Mouse (Mus musculus) fibroblast of lung, adult 2 months (primary cell): ENCODE data around the gene Fbxo5.

ENCODE experiments used
- DNase-seq: peaks from one replicate; pipeline ENCODE4 v3.0.0-alpha.2; 2011; ENCODE audit warnings: low read depth

Gene Fbxo5

DNA sequence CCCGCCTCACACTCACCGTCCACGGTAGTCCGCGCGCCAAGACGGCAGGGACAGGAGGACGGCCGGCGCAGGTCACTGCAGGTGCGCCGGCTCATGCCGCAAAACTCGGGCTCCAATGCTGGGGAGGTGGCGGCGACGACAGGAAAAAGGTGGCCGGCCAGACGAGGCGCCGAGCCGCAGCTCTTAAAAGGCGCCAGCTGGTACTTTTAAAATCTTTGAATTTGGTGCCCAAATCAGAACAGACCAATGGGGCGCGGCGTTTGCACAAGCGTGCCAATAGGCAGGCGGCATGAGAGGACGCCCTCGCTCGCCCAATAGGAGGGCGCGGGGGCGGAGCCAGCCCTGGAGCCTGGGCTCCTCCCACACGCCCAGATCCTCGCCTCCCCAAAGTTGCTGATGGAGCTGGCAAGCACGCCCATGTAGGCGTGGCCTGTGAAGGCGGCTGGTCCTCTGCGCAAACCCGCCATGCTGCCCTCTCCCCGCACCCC, at the start of gene Fbxo5:
TSS of gene Fbxo5 (minus strand) at position 358 of the 488 bp plus-strand sequence.
- DNase-seq: peak; percentile 98

DNA sequence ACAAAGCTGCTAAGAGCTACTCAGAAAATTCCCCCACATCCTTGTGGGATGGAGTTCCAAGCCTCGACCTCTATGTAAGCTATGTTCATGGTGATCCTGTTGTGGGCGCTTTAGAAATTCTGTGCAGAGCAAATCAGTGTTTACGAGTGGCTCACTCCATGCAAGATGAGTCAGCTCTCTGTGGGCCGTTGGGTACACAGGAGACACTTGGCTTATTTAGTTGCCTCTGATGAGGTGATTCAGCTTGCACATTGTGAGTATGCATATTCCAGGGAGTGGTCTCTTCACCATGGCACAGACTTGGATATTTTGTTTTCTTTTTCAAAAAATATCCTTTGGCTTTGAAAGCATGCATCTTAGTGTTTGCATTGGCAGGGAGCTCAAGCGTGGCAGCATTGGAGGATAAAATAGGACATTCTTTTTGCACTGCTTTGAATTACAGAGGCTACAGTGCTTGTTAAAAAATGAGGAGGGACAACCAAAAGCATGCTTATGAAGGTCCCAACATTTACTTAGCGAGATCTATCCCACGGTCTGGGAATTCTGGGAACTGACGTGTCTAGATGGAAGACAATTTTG, 48.0 kb upstream of the Fbxo5 start:
- DNase-seq: peak; percentile 54

- DNase-seq: no peak
Measured at GRCm38 (mm10) chr10:5846939-5847338, 41.5 kb upstream of the Fbxo5 start.

- no peak for DNase-seq
Measured at GRCm38 (mm10) chr10:5841369-5841768, 36.0 kb upstream of the Fbxo5 start.

- DNase-seq: no peak
Measured at GRCm38 (mm10) chr10:5826336-5827025, 21.1 kb upstream of the Fbxo5 start.

GRCm38 (mm10) chr10:5824779-5825178, 19.4 kb upstream of the Fbxo5 start:
- DNase-seq: peak; percentile 64

DNA sequence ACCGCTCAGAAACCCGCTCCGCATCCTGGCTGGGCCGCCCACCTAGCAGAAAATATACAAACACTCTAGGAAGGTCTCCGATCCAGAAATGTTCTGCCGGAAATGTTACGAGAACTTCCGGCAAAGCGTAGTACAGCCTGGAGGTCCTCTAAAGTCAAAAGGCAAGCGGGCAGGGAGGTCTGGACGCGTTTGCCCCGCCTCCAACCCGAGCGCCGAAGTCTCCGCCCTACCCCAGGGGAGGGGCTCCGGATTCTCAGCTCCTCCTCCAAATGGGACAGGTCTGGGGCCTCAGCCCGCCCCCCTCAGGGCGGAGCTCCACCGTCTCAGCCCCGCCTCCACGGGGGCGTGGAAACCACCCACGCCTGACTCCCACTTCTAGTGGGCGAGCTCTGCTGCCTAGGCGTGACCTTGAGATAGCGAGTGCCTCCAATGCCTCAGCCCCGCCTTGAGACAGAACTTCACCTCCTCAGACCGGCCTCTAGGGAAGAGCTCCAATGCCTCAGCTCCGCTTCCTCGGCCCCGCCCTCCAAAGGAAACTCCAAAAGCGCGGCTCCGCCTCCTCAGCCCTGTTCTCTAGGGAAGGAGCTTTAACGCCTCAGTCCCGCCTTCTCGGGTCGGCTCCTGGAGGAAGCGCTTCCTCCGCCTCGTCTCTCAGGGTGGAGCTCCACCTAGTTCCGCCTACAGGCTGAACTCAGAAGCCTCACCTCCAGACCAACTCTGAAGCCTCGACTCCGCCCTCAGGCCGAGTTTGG, 18.5 kb upstream of the Fbxo5 start, which contains the start of gene Mtrf1l:
TSS of gene Mtrf1l (minus strand) at position 171 of the 752 bp plus-strand sequence.
- peak; percentile 94 for DNase-seq

- DNase-seq: no peak
Measured at GRCm38 (mm10) chr10:5823291-5823739, 17.9 kb upstream of the Fbxo5 start.

DNA sequence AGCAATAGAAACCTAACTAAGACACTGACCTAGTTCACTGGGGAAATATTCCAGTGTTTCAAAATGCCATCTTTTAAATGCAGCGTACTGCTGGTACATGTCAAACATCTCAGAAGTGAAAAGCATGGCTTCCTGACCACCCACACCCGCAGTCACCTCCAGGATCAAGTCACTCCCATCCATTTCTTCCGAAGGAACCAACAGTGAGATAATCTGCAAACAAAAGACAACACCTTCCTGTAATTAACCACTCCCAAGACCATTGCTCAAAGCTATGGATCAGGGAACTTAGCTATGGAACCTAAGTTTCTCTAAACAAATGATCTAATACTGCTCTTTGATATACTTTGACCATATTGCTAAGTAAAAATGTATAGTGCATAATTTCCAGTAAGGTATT, 13.4 kb upstream of the Fbxo5 start:
- no peak for DNase-seq

DNA sequence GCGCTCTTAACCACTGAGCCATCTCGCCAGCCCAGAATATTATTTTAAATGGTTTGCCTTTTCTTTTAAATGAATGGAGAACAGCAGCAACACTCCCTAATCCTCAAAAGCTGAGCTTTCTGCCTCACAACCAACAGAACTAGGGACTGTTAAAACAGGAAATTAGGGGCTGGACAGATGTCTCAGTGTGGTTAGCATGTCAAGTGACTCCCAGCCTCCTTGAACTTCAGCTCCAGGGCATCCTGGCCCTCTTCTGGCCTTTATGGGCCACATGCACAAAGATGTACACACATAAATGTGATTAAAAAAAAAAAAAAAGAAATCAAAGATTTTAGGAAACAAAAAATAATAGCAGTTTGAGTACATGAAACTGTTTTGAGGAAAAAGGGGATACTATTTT, 10.6 kb upstream of the Fbxo5 start:
- no peak for DNase-seq

GRCm38 (mm10) chr10:5813724-5814123, 8.3 kb upstream of the Fbxo5 start:
- no peak for DNase-seq

DNA sequence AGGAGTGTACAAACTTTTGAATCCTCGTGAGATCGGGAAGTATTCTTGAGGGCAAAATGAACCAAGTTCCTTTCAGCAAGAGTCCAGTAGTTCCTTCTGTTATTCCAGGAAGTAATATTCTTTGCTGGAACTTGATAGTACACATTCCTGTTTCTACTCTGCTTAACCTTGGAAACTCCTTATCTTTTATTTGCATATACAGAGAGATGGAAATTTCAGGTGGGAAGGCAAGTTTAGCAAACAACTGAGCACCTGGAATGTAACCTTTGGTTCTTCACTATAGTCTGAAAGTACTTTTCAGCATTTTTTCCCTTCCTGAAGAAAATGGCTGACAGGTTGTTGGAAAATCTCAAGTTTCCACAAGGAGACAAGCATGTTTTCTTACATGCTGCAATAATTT, 2.3 kb upstream of the Fbxo5 start:
- DNase-seq: no peak

- no peak for DNase-seq
Measured at GRCm38 (mm10) chr10:5806996-5807395, 1.6 kb upstream of the Fbxo5 start.

DNA sequence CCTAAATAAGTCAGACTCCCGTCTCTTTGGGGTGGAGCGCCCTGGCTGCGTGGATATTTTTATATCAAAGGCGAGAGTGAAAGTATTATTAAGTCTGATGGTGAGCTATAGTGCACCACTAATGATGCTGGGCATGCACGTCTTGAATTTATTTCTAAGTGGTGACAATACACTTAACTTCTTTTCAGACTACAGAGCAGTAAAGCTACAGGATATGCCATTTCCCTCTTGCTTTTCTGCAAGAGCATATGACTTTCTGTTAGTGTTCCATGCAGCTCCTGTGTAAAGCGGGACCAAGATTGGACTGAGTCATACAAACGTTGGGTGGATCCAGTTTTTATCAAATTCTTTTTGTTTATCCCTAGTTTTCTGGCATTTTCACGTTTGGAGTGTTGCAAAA, 1.0 kb upstream of the Fbxo5 start:
- peak; percentile 19 for DNase-seq

DNA sequence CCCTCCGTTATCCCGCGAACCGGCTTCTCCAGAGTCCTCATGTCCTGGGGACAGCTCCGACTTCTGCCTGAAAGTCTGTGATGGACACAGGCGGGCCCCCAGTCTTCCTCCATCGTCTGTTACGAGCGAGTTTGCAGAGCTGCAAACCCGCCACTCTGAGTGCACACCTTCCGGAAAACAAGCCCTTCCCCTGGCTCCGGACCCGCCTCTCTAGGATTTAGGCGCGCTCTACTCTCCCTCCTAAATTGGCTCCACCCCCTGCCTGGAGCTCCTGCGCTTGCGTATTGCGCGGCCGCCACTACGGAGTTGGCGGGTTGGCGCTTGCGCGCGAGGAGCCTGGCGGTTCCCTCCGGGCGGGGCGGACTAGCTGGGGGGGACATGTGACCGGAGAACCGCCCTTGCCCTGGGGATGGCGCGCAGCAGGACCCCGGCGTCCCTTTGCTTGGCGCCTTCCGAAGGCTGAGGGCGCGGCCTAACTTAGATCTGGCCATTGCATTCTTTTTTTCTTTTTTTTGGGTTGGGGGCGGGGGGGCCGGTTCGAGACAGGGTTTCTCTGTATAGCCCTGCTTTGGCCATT, 419 bp upstream of the Fbxo5 start:
- peak; percentile 92 for DNase-seq

DNA sequence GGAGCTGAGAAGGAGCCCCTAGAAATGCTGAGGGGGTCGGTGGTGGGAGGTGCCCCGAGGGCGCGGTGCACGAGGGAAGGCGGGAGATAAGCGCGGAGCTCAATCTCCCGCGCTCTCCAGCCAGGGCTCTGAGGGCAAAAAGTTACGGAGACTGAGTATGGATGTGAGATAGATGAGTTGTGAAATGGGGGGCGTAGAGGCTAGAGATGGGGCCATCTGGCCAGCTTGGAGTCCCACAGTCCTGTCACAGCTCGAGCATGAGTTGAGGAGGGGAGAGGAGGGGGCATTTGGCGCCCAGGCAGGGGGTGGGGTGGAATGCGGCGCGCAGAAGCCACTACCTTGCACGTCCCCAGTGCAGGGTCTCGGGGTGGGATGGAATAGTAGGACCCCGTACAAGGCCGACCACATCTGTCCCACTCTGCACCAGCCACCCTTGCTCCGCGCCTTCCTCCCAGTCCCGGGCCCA, 676 bp downstream of the Fbxo5 start:
- DNase-seq: no peak

GRCm38 (mm10) chr10:5803739-5804138, 1.7 kb downstream of the Fbxo5 start:
- DNase-seq: no peak

GRCm38 (mm10) chr10:5802866-5803265, 2.5 kb downstream of the Fbxo5 start:
- no peak for DNase-seq

DNA sequence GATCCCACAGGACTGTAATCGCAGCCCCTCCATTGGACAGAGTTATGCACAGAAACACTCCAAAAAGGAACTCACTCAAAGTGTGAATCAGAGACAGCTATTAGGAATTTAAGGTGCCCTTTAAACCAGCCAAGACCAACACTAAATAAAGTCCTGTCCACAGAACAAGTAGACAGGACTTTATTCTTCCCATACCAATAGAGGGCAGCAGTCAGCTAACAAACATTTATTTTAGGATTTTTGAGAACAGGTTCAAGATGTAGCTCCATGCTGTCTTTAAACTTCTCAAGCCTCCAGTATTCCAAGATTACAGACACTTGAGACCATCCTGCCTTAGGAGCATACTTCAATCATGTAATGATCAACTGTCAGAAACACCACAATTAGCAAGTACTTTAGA, 4.9 kb downstream of the Fbxo5 start:
- no peak for DNase-seq

- DNase-seq: no peak
Measured at GRCm38 (mm10) chr10:5798069-5798468, 7.3 kb downstream of the Fbxo5 start.

GRCm38 (mm10) chr10:5790657-5791056, 14.7 kb downstream of the Fbxo5 start:
- no peak for DNase-seq

GRCm38 (mm10) chr10:5786923-5787322, 18.5 kb downstream of the Fbxo5 start:
- DNase-seq: no peak
